Mouse (Mus musculus): ENCODE results near the gene Uso1.

The Uso1 gene

GRCm38 (mm10) chr5:92231836-92232235, 94.1 kb downstream of the Uso1 start:
- Histone ChIP-seq H3K36me3 (ENCODE audit: control insufficient read depth, insufficient read depth, low read length, poor library complexity, severe bottlenecking) (no peaks in the 10 kb centered on the region), H3K27me3 (ENCODE audit: control insufficient read depth, insufficient read depth, low read length, poor library complexity, severe bottlenecking) (no peaks in the 10 kb centered on the region)
- DNase-seq (ENCODE audit: low read depth, low spot score) = no peak

- H3K36me3 ChIP-seq (ENCODE audit: control insufficient read depth, insufficient read depth, low read length, poor library complexity, severe bottlenecking) = no peaks in the 10 kb centered on the region
- H3K27me3 ChIP-seq (ENCODE audit: control insufficient read depth, insufficient read depth, low read length, poor library complexity, severe bottlenecking) = no peaks in the 10 kb centered on the region
- no peak for DNase-seq (ENCODE audit: low read depth, low spot score)
Measured at GRCm38 (mm10) chr5:92233366-92233765, 95.6 kb downstream of the Uso1 start.

- DNase-seq (ENCODE audit: low read depth, low spot score) = no peak
- no peaks in the 10 kb centered on the region for H3K36me3 ChIP-seq (ENCODE audit: control insufficient read depth, insufficient read depth, low read length, poor library complexity, severe bottlenecking)
- no peaks in the 10 kb centered on the region for H3K27me3 ChIP-seq (ENCODE audit: control insufficient read depth, insufficient read depth, low read length, poor library complexity, severe bottlenecking)
Measured at GRCm38 (mm10) chr5:92234939-92235557, 97.3 kb downstream of the Uso1 start.

- H3K36me3 ChIP-seq (ENCODE audit: control insufficient read depth, insufficient read depth, low read length, poor library complexity, severe bottlenecking) = no peaks in the 10 kb centered on the region
- no peak for DNase-seq (ENCODE audit: low read depth, low spot score)
- no peaks in the 10 kb centered on the region for H3K27me3 ChIP-seq (ENCODE audit: control insufficient read depth, insufficient read depth, low read length, poor library complexity, severe bottlenecking)
Measured at GRCm38 (mm10) chr5:92239333-92240232, 101.8 kb downstream of the Uso1 start.

- Histone ChIP-seq H3K27me3 (ENCODE audit: control insufficient read depth, insufficient read depth, low read length, poor library complexity, severe bottlenecking) (no peaks in the 10 kb centered on the region), H3K36me3 (ENCODE audit: control insufficient read depth, insufficient read depth, low read length, poor library complexity, severe bottlenecking) (no peaks in the 10 kb centered on the region)
- DNase-seq (ENCODE audit: low read depth, low spot score) = no peak
Measured at GRCm38 (mm10) chr5:92240769-92241168, 103.0 kb downstream of the Uso1 start.

GRCm38 (mm10) chr5:92244900-92245299, 107.2 kb downstream of the Uso1 start:
- Histone ChIP-seq H3K27me3 (ENCODE audit: control insufficient read depth, insufficient read depth, low read length, poor library complexity, severe bottlenecking) (no peaks in the 10 kb centered on the region), H3K36me3 (ENCODE audit: control insufficient read depth, insufficient read depth, low read length, poor library complexity, severe bottlenecking) (no peaks in the 10 kb centered on the region)
- DNase-seq (ENCODE audit: low read depth, low spot score) = no peak

GRCm38 (mm10) chr5:92245483-92245882, 107.7 kb downstream of the Uso1 start:
- H3K36me3 ChIP-seq (ENCODE audit: control insufficient read depth, insufficient read depth, low read length, poor library complexity, severe bottlenecking) = no peaks in the 10 kb centered on the region
- peak; percentile 7 for DNase-seq (ENCODE audit: low read depth, low spot score)
- H3K27me3 ChIP-seq (ENCODE audit: control insufficient read depth, insufficient read depth, low read length, poor library complexity, severe bottlenecking) = no peaks in the 10 kb centered on the region

GRCm38 (mm10) chr5:92248614-92249013, 110.9 kb downstream of the Uso1 start:
- Histone ChIP-seq H3K27me3 (ENCODE audit: control insufficient read depth, insufficient read depth, low read length, poor library complexity, severe bottlenecking) (no peaks in the 10 kb centered on the region), H3K36me3 (ENCODE audit: control insufficient read depth, insufficient read depth, low read length, poor library complexity, severe bottlenecking) (no peaks in the 10 kb centered on the region)
- DNase-seq (ENCODE audit: low read depth, low spot score) = no peak

- Histone ChIP-seq H3K27me3 (ENCODE audit: control insufficient read depth, insufficient read depth, low read length, poor library complexity, severe bottlenecking) (no peaks in the 10 kb centered on the region), H3K36me3 (ENCODE audit: control insufficient read depth, insufficient read depth, low read length, poor library complexity, severe bottlenecking) (no peaks in the 10 kb centered on the region)
- DNase-seq (ENCODE audit: low read depth, low spot score) = no peak
Measured at GRCm38 (mm10) chr5:92252031-92252430, 114.3 kb downstream of the Uso1 start.

All from splenic B cell, adult 2 months (primary cell).